Mouse (Mus musculus) hindbrain, postnatal 0 days (tissue): ENCODE data around the gene Kif4. TPM values are rescaled to one million over a fixed set of nuclear protein-coding genes. Genes with fewer than 3 reads are reported as not detected.

ENCODE experiments used
- ATAC-seq: fragments of 200-750 bp; cut with Nextera tagmentation; 2 replicates; pipeline ENCODE4 v1.8.0; 2017; ENCODE audit warnings: mild to moderate bottlenecking, moderate TSS enrichment, moderate library complexity
- DNase-seq: peaks from one replicate; pipeline ENCODE4 v3.0.0-alpha.2; 2015; ENCODE audit warnings: low spot score
- H3K27ac ChIP-seq: fragments of 300-500 bp; sonication (generic); 2 replicates; pipeline ENCODE4 v1.5.1; 2014; ENCODE audit warnings: mild to moderate bottlenecking
- H3K27me3 ChIP-seq: fragments of 300-500 bp; sonication (generic); 2 replicates; pipeline ENCODE4 v1.6.1; 2014; ENCODE audit warnings: low read length, mixed read lengths; ENCODE audit not compliant: insufficient read depth
- H3K36me3 ChIP-seq: fragments of 300-500 bp; sonication (generic); 2 replicates; pipeline ENCODE4 v1.6.1; 2014; ENCODE audit warnings: low read length, mixed read lengths; ENCODE audit not compliant: insufficient read depth
- H3K4me1 ChIP-seq: fragments of 300-500 bp; sonication (generic); 2 replicates; pipeline ENCODE4 v1.6.1; 2014; ENCODE audit warnings: antibody characterized with exemption, low read length, mixed read lengths; ENCODE audit not compliant: insufficient read depth
- H3K4me2 ChIP-seq: fragments of 300-500 bp; sonication (generic); 2 replicates; pipeline ENCODE4 v1.6.1; 2014; ENCODE audit warnings: low read depth, mild to moderate bottlenecking, low read length, moderate library complexity, mixed read lengths
- H3K4me3 ChIP-seq: fragments of 300-500 bp; sonication (generic); 2 replicates; pipeline ENCODE4 v1.5.1; 2014; ENCODE audit warnings: low read length
- H3K9ac ChIP-seq: fragments of 300-500 bp; sonication (generic); replicated peaks from 2 replicates; pipeline ENCODE4 v1.6.1; 2014; ENCODE audit warnings: mild to moderate bottlenecking, low read length, moderate library complexity, mixed read lengths
- H3K9me3 ChIP-seq: fragments of 300-500 bp; sonication (generic); 2 replicates; pipeline ENCODE4 v1.6.1; 2016; ENCODE audit warnings: low read length, mixed read lengths
- CTCF ChIP-seq: IDR thresholded peaks from 2 replicates; pipeline ENCODE4 v1.5.1; 2016; ENCODE audit warnings: antibody characterized with exemption, control low read depth, low read depth
- WGBS: fragments of 180-500 bp; shearing (Covaris S2); extraction: QIAGEN DNeasy Blood & Tissue Kit; methylation state at CpG from one replicate; pipeline ENCODE4 v1.1.7; 2014; 5-methylcytosine and 5-hydroxymethylcytosine counted together
- polyA plus RNA-seq: library from polyadenylated mRNA; unstranded; fragments of >200 nt; fragmentation: Nextera tagmentation; extraction: Ambion mirVana; gene quantifications from 2 replicates; pipeline ENCODE4 v1.2.1, GENCODE M21; 2015
- total RNA-seq: library from RNA; depleted of rRNA; stranded (reverse); fragments of >200 nt; gene quantifications from 2 replicates; pipeline ENCODE4 v1.2.3, GENCODE M21; 2014; rRNA removed

Kif4 gene
- total RNA-seq (5.2 and 6.4 TPM in 2 replicates), polyA plus RNA-seq (4.1 and 4.6 TPM in 2 replicates)

DNA sequence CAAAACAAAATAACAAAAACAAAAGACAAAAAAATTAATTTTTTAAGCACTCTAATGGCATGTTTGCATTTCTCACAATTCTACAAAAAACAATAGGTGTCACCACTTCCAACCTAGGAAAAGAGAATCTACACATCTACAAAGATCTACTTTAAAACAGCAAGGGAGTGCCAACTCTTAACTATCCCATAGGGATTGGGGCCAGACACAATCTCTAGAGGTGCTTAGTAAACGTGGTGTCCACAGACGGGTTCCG lies at the start of gene Kif4:
TSS of gene Kif4 (plus strand) at position 192 of the 256 bp plus-strand sequence.
- Histone ChIP-seq H3K27ac (peak within 1 kb of the TSS; percentile 38; the same call in 1 of the 2 replicates), H3K27me3 (no peaks in the 10 kb centered on the region), H3K4me1 (no peaks in the 10 kb centered on the region), H3K4me3 (peak within 1 kb of the TSS; percentile 49), H3K36me3 (no peaks in the 10 kb centered on the region), H3K9ac (peak within 1 kb of the TSS; percentile 56; the same call in 1 of the 2 replicates), H3K4me2 (peak within 1 kb of the TSS; percentile 78), H3K9me3 (no peaks in the 10 kb centered on the region)
- no peak for DNase-seq
- TF ChIP-seq CTCF: no peak
- no peak; the same call in 1 of the 2 replicates for ATAC-seq
- 41% methylated on average over 3 of the region's 3 CpGs for WGBS

DNA sequence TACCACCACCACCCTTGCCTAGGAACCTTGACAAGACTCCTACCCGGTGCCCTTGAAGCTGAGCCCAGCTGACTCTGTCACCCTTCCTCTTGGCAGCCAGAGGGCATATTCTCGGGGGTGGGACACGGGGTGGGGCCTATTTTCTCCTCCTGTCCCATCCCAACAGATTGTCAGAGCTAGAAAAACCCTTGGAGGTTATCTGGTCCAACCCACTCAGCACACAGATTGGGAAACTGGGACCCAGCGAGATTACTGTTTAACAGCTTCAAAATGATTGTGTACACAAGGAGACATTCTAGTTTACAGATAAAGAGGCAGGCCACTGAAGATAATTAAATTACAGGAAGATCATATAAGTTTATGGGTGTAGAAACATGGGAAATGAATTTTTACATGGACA lies 30.7 kb upstream of the Kif4 start, which contains the start of gene P2ry4:
TSS of gene P2ry4 (minus strand) at position 79 of the 400 bp plus-strand sequence.
- no peaks in the 10 kb centered on the region for H3K36me3 ChIP-seq
- TF ChIP-seq CTCF: no peak

DNA sequence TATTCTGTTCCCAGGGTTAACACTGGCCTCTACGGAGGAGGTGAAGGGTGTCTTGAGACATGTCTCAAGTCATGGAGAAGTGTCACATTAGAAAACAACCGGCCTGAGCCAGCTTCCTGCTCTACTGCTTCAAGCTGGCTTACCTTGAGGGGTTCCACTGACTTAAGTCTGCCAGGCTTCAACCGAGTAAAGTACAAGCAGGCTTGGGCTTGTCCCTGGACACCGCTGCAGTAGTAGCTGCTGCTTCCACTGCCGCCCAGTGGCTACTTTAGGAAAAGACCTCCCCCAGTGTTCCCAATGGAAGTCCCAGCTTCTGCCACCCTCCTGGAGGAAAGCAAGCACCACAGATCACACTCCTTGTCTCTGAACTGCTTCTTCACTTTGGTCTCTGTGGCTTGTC lies 28.1 kb upstream of the Kif4 start:
- Histone ChIP-seq H3K4me2 (no peak overlapping the region), H3K27ac (no peak overlapping the region), H3K36me3 (no peaks in the 10 kb centered on the region), H3K9ac (no peak overlapping the region), H3K4me3 (no peak overlapping the region), H3K27me3 (no peaks in the 10 kb centered on the region), H3K9me3 (no peaks in the 10 kb centered on the region), H3K4me1 (no peaks in the 10 kb centered on the region)
- peak; percentile 61 for TF ChIP-seq CTCF
- ATAC-seq (0 out of 2 replicates have a peak, but pooled peaks have one; percentile 38), DNase-seq (peak; percentile 61)
- WGBS: 28% methylated on average over 5 of the region's 5 CpGs

More for the DNA sequence above, 30.7 kb upstream of the Kif4 start, which contains the start of gene P2ry4:
- no peak within 1 kb of the TSS for H3K9ac ChIP-seq
- H3K27me3 ChIP-seq: no peaks in the 10 kb centered on the region
- H3K4me3 ChIP-seq: no peak within 1 kb of the TSS
- ATAC-seq: no peak
- H3K4me2 ChIP-seq: no peak within 1 kb of the TSS
- no peaks in the 10 kb centered on the region for H3K4me1 ChIP-seq
- DNase-seq: no peak
- WGBS: 67% methylated on average over 4 of the region's 4 CpGs
- H3K27ac ChIP-seq: no peak within 1 kb of the TSS
- H3K9me3 ChIP-seq: no peaks in the 10 kb centered on the region

DNA sequence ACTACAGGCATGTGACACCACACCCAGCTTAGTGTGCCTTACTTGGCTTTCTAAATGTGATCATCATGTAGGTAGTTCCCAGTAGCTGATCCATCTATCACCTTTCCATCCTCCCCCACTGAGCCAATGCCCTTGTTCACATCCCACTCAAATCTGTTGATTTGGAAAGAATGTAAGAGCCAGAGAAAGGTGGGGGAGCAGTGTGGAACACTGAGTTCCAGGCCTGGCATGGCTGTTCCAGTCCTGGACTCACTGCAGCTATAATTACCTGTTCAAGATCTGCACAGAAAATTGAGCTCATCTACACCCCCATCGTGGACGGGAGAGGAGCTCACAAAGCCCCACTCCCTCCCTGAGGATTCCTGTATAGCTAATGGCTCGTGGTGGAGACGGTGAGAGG lies 25.8 kb upstream of the Kif4 start:
- H3K36me3 ChIP-seq: no peaks in the 10 kb centered on the region
- no peak overlapping the region for H3K27ac ChIP-seq
- DNase-seq (no peak), ATAC-seq (no peak)
- H3K4me2 ChIP-seq: no peak overlapping the region
- no peaks in the 10 kb centered on the region for H3K9me3 ChIP-seq
- no peak for TF ChIP-seq CTCF
- H3K4me3 ChIP-seq: no peak overlapping the region
- no peaks in the 10 kb centered on the region for H3K27me3 ChIP-seq
- WGBS: 67% methylated on average over 4 of the region's 4 CpGs
- no peak overlapping the region for H3K9ac ChIP-seq
- no peaks in the 10 kb centered on the region for H3K4me1 ChIP-seq

DNA sequence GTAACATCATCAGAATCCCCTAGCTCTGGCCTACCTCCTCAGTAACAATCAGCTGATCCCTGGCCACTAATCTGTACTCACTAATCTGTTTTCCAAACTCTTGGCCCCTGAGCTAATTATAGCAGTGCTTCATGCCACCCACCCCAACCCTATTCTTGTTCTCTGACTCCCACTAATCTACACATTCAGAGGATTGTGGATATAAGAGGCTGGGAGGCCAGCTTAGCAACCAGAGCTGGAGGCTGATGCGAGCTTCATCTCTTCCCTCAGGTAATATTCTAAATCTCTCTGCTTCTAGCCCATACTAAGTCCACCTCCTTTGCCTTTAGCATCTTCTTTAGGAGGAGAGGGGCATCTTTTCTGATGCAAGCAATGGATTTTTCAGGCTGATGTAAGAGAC lies 20.2 kb upstream of the Kif4 start, which contains the start of gene Arr3:
TSS of gene Arr3 (plus strand) at position 184 of the 400 bp plus-strand sequence.
- no peak within 1 kb of the TSS for H3K27ac ChIP-seq
- no peaks in the 10 kb centered on the region for H3K4me1 ChIP-seq
- H3K9ac ChIP-seq: no peak within 1 kb of the TSS
- DNase-seq: no peak
- no peaks in the 10 kb centered on the region for H3K27me3 ChIP-seq
- no peak within 1 kb of the TSS for H3K4me2 ChIP-seq
- no peak for TF ChIP-seq CTCF
- no peak for ATAC-seq
- no peaks in the 10 kb centered on the region for H3K36me3 ChIP-seq
- WGBS: 65% methylated on average over 1 of the region's 1 CpGs
- H3K4me3 ChIP-seq: no peak within 1 kb of the TSS
- no peaks in the 10 kb centered on the region for H3K9me3 ChIP-seq

DNA sequence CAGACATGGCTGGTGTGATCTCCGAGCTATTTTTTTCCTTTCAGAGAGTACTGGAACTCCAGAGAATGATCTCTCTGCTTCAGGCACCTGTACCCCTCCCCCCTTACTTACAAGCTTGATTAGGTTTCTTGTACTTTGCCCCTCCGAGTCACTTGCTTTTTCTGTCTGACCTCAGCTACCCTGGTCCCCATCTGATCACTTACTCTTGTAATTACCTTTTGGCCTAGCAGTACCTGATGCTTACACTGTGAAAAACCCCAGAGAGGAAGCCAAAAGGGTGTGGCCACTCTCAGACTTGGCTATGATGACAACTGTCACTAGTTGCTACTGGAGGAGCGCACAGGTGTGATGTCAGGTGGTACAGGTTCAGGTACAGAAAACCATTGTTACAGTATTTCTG lies 7.0 kb upstream of the Kif4 start:
- no peak overlapping the region for H3K4me2 ChIP-seq
- no peaks in the 10 kb centered on the region for H3K4me1 ChIP-seq
- 75% methylated on average over 3 of the region's 3 CpGs for WGBS
- H3K36me3 ChIP-seq: no peaks in the 10 kb centered on the region
- H3K9ac ChIP-seq: no peak overlapping the region
- TF ChIP-seq CTCF: no peak
- H3K4me3 ChIP-seq: no peak overlapping the region
- no peaks in the 10 kb centered on the region for H3K27me3 ChIP-seq
- H3K9me3 ChIP-seq: no peaks in the 10 kb centered on the region
- ATAC-seq (no peak), DNase-seq (no peak)
- H3K27ac ChIP-seq: no peak overlapping the region

DNA sequence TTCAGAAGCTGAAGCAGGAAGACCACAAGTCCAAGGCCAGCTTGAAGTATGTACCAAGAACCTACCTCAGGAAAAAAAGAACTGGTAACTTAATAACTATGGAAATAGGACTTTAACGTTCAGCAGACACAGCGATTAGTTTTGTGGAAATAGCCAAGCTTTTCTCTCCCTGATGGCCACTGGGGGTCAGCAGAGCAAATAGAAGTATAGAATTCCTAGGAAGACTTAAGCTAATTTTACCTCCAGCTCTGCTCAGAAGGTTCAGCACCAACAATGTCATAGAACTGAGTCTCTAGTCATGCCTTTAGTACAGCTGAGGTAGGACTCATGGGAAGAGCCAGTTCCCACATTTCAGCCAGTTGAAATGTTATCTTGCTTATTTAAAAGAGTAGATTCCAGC lies 4.2 kb upstream of the Kif4 start:
- DNase-seq (peak; percentile 49), ATAC-seq (no peak)
- Histone ChIP-seq H3K9me3 (no peaks in the 10 kb centered on the region), H3K27me3 (no peaks in the 10 kb centered on the region), H3K4me3 (no peak overlapping the region), H3K9ac (no peak overlapping the region), H3K4me1 (no peaks in the 10 kb centered on the region), H3K36me3 (no peaks in the 10 kb centered on the region), H3K27ac (no peak overlapping the region), H3K4me2 (no peak overlapping the region)
- 57% methylated on average over 2 of the region's 2 CpGs for WGBS
- peak; percentile 39 for TF ChIP-seq CTCF
